Mouse (Mus musculus): ENCODE data around the gene Eef1akmt4. TPM values are rescaled to one million over a fixed set of nuclear protein-coding genes. Genes with fewer than 3 reads are reported as not detected.

The Eef1akmt4 gene
- total RNA-seq (2015; ENCODE audit: low replicate concordance) (8.2 and 10.6 TPM in 2 replicates), total RNA-seq (2017; ENCODE audit: low replicate concordance) (0.60 and 0.98 TPM in 2 replicates)

GRCm38 (mm10) chr16:20611357-20612227, at the start of gene Eef1akmt4, which contains the start of the genes Gm49333 and Alg3:
TSS of gene Eef1akmt4 (plus strand) at chr16:20611593.
TSS of gene Gm49333 (plus strand) at chr16:20611610.
TSS of gene Alg3 (minus strand) at chr16:20611735.
- peak; percentile 99 for ATAC-seq (replicated peaks; ENCODE audit: low FRiP score, poor library complexity, severe bottlenecking)

GRCm38 (mm10) chr16:20565075-20565474, 46.3 kb upstream of the Eef1akmt4 start:
- ATAC-seq (replicated peaks; ENCODE audit: low FRiP score, poor library complexity, severe bottlenecking), result no peak

- no peak for ATAC-seq (replicated peaks; ENCODE audit: low FRiP score, poor library complexity, severe bottlenecking)
Observed at GRCm38 (mm10) chr16:20589366-20589938, 21.9 kb upstream of the Eef1akmt4 start, which contains the start of gene Vwa5b2. TSS of gene Vwa5b2 (plus strand) at chr16:20589471.

GRCm38 (mm10) chr16:20589939-20590679, 21.3 kb upstream of the Eef1akmt4 start:
- no peak for ATAC-seq (replicated peaks; ENCODE audit: low FRiP score, poor library complexity, severe bottlenecking)

- no peak for ATAC-seq (replicated peaks; ENCODE audit: low FRiP score, poor library complexity, severe bottlenecking)
Observed at GRCm38 (mm10) chr16:20590680-20591038, 20.7 kb upstream of the Eef1akmt4 start.

- ATAC-seq (replicated peaks; ENCODE audit: low FRiP score, poor library complexity, severe bottlenecking), result no peak
Observed at GRCm38 (mm10) chr16:20591076-20591705, 20.2 kb upstream of the Eef1akmt4 start.

- no peak for ATAC-seq (replicated peaks; ENCODE audit: low FRiP score, poor library complexity, severe bottlenecking)
Observed at GRCm38 (mm10) chr16:20595060-20595673, 16.2 kb upstream of the Eef1akmt4 start.

- ATAC-seq (replicated peaks; ENCODE audit: low FRiP score, poor library complexity, severe bottlenecking), result no peak
Observed at GRCm38 (mm10) chr16:20595737-20596136, 15.7 kb upstream of the Eef1akmt4 start.

- no peak for ATAC-seq (replicated peaks; ENCODE audit: low FRiP score, poor library complexity, severe bottlenecking)
Observed at GRCm38 (mm10) chr16:20596687-20597441, 14.5 kb upstream of the Eef1akmt4 start.

- no peak for ATAC-seq (replicated peaks; ENCODE audit: low FRiP score, poor library complexity, severe bottlenecking)
Observed at GRCm38 (mm10) chr16:20600511-20600910, 10.9 kb upstream of the Eef1akmt4 start.

GRCm38 (mm10) chr16:20604705-20605104, 6.7 kb upstream of the Eef1akmt4 start:
- no peak for ATAC-seq (replicated peaks; ENCODE audit: low FRiP score, poor library complexity, severe bottlenecking)

GRCm38 (mm10) chr16:20610501-20611356, 664 bp upstream of the Eef1akmt4 start:
- peak; percentile 56 for ATAC-seq (replicated peaks; ENCODE audit: low FRiP score, poor library complexity, severe bottlenecking)

- no peak for ATAC-seq (replicated peaks; ENCODE audit: low FRiP score, poor library complexity, severe bottlenecking)
Observed at GRCm38 (mm10) chr16:20619541-20620398, 8.4 kb downstream of the Eef1akmt4 start.

- no peak for ATAC-seq (replicated peaks; ENCODE audit: low FRiP score, poor library complexity, severe bottlenecking)
Observed at GRCm38 (mm10) chr16:20620399-20620735, 9.0 kb downstream of the Eef1akmt4 start.

GRCm38 (mm10) chr16:20620751-20621190, 9.4 kb downstream of the Eef1akmt4 start:
- no peak for ATAC-seq (replicated peaks; ENCODE audit: low FRiP score, poor library complexity, severe bottlenecking)

GRCm38 (mm10) chr16:20621191-20621990, 10.0 kb downstream of the Eef1akmt4 start, which contains the start of gene Camk2n2:
TSS of gene Camk2n2 (minus strand) at chr16:20621287.
- peak; percentile 67 for ATAC-seq (replicated peaks; ENCODE audit: low FRiP score, poor library complexity, severe bottlenecking)

Measured in erythroblast, adult 5-6 weeks (primary cell).